In genomic region chr12:102461177-102461576, GRCm38 (mm10) we compare ENCODE assay signal across 12 mouse cellular contexts. TPM values are rescaled to one million over a fixed set of nuclear protein-coding genes. Genes with fewer than 3 reads are reported as not detected.
A peak's percentile ranks its signal among the peaks of the same experiment; 100 is the strongest.
DNase-seq lines count a peak whose midpoint lies in the region; ATAC-seq and TF ChIP-seq lines count a peak whose summit lies in the region.
"Had no signal": no experiment of that assay in that cellular context is flagged by ENCODE, and none has a peak within 500 bp of the region (broad histone marks: within the 10 kb centered on the region; RNA-seq: fewer than 3 reads in every experiment).

No protein-coding gene starts in this region.

- peak; percentile 56 for DNase-seq in hindbrain, postnatal 0 days (ENCODE audit: low spot score)
- DNase-seq in 3134 (ENCODE audit: extremely low read depth, insufficient read length, low spot score), result peak; percentile 16
- DNase-seq in B cell, adult 2 months, result peak; percentile 47 to 48
- peak; percentile 30 for DNase-seq in c-Kit-positive CD71-negative TER-119-negative erythroid progenitor cells, embryonic 14.5 days (ENCODE audit: low read depth)
- no peak for DNase-seq in right cerebral cortex, postnatal 25 days
- DNase-seq in gastrocnemius, postnatal 25 days, result no peak
- DNase-seq: cerebellum, postnatal 36 days; layer of hippocampus, postnatal 36 days had no signal

- H3K9me3 ChIP-seq in hindbrain, postnatal 0 days (ENCODE audit: low read length), result no peaks in the 10 kb centered on the region
- H3K9me3 ChIP-seq in hindbrain, embryonic 12.5 days (replicated peaks), result no peaks in the 10 kb centered on the region
- H3K9me3 ChIP-seq: neural tube, embryonic 12.5 days had no signal

- H3K9ac ChIP-seq in hindbrain, postnatal 0 days (replicated peaks; ENCODE audit: low read length), result no peak overlapping the region
- no peak overlapping the region for H3K9ac ChIP-seq in hindbrain, embryonic 12.5 days
- H3K9ac ChIP-seq: neural tube, embryonic 12.5 days had no signal

- 67% methylated on average over 5 of the region's 5 CpGs for WGBS in hindbrain, postnatal 0 days
- 72% methylated on average over 5 of the region's 5 CpGs for WGBS in hindbrain, embryonic 12.5 days

- H3K36me3 ChIP-seq in hindbrain, postnatal 0 days (ENCODE audit: insufficient read depth, low read length), result no peaks in the 10 kb centered on the region
- H3K36me3 ChIP-seq in hindbrain, embryonic 12.5 days, result no peaks in the 10 kb centered on the region
- H3K36me3 ChIP-seq: neural tube, embryonic 12.5 days had no signal

- peak; percentile 69 for TF ChIP-seq CTCF in hindbrain, postnatal 0 days (IDR thresholded peaks at IDR 0.05; ENCODE audit: low read depth)

- no peak overlapping the region for H3K4me2 ChIP-seq in hindbrain, postnatal 0 days (ENCODE audit: low read depth, low read length)
- no peak overlapping the region for H3K4me2 ChIP-seq in hindbrain, embryonic 12.5 days (replicated peaks)
- H3K4me2 ChIP-seq: neural tube, embryonic 12.5 days had no signal

- H3K4me1 ChIP-seq in hindbrain, postnatal 0 days (ENCODE audit: insufficient read depth, low read length), result no peaks in the 10 kb centered on the region
- no peaks in the 10 kb centered on the region for H3K4me1 ChIP-seq in hindbrain, embryonic 12.5 days
- H3K4me1 ChIP-seq: neural tube, embryonic 12.5 days had no signal

- ATAC-seq in hindbrain, postnatal 0 days, result peak; percentile 47; the same call in 1 of the 2 replicates
- no peak for ATAC-seq in hindbrain, embryonic 12.5 days (ENCODE audit: low FRiP score)
- no peak for ATAC-seq in cerebellum, adult (ENCODE audit: insufficient number of reproducible peaks, low FRiP score, low TSS enrichment)
- ATAC-seq: hindbrain, embryonic 16.5 days had no signal

- no peak overlapping the region for H3K27ac ChIP-seq in hindbrain, postnatal 0 days
- H3K27ac ChIP-seq in hindbrain, embryonic 12.5 days, result no peak overlapping the region
- H3K27ac ChIP-seq: neural tube, embryonic 12.5 days had no signal

- H3K4me3 ChIP-seq in hindbrain, postnatal 0 days (ENCODE audit: low read length), result no peak overlapping the region
- H3K4me3 ChIP-seq in hindbrain, embryonic 12.5 days, result no peak overlapping the region
- H3K4me3 ChIP-seq: neural tube, embryonic 12.5 days had no signal

- H3K27me3 ChIP-seq in hindbrain, postnatal 0 days (ENCODE audit: insufficient read depth, low read length), result no peaks in the 10 kb centered on the region
- H3K27me3 ChIP-seq in hindbrain, embryonic 12.5 days, result no peaks in the 10 kb centered on the region
- H3K27me3 ChIP-seq: neural tube, embryonic 12.5 days had no signal

RNA-seq across cellular contexts. Expression of gene Golga5, which starts 7.8 kb away (rescaled TPM):
- 23.2 and 24.7 TPM in 2 replicates for total RNA-seq in hindbrain, postnatal 0 days (2014; rRNA removed)
- polyA plus RNA-seq in hindbrain, postnatal 0 days (2015; fragmentation: Nextera tagmentation; extraction: Ambion mirVana), result 24.3 and 25.0 TPM in 2 replicates
- polyA plus RNA-seq in hindbrain, embryonic 12.5 days (2016; fragmentation: Nextera tagmentation; extraction: Ambion mirVana), result 35.6 and 39.7 TPM in 2 replicates
- 10 to 100 TPM; 21.0 to 22.7 TPM for total RNA-seq in gastrocnemius, postnatal 25 days (2021)

RNA-seq across cellular contexts. Expression of gene Lgmn, which starts 21.6 kb away (rescaled TPM):
- total RNA-seq in hindbrain, postnatal 0 days (2014; rRNA removed), result 148 TPM in 2 replicates
- polyA plus RNA-seq in hindbrain, postnatal 0 days (2015; fragmentation: Nextera tagmentation; extraction: Ambion mirVana), result 166 and 179 TPM in 2 replicates
- polyA plus RNA-seq in hindbrain, embryonic 12.5 days (2016; fragmentation: Nextera tagmentation; extraction: Ambion mirVana), result 73.7 and 76.9 TPM in 2 replicates
- total RNA-seq in gastrocnemius, postnatal 25 days (2021), result 10 to 100 TPM; 29.4 to 31.9 TPM

Comparison
In these comparisons a context has a peak if more than half of its experiments do, and no peak if none do; other contexts are left out.
1. DNase-seq: peak in hindbrain, postnatal 0 days (single experiment), 3134 (single experiment), B cell, adult 2 months (2 of 2) and c-Kit-positive CD71-negative TER-119-negative erythroid progenitor cells, embryonic 14.5 days (single experiment); none in right cerebral cortex, postnatal 25 days (single experiment) and gastrocnemius, postnatal 25 days (single experiment).